Mouse (Mus musculus) T-helper 1 cell (primary cell): ENCODE data around the gene Cenpm.

Experiments used
- in situ Hi-C: fragments of 300-600 bp; cut with MboI, MseI; formaldehyde crosslinking; loops from one replicate; pipeline ENCODE4 v1.15.1; 2025; ENCODE audit warnings: high pct_unique_total_duplicates

The Cenpm gene

DNA sequence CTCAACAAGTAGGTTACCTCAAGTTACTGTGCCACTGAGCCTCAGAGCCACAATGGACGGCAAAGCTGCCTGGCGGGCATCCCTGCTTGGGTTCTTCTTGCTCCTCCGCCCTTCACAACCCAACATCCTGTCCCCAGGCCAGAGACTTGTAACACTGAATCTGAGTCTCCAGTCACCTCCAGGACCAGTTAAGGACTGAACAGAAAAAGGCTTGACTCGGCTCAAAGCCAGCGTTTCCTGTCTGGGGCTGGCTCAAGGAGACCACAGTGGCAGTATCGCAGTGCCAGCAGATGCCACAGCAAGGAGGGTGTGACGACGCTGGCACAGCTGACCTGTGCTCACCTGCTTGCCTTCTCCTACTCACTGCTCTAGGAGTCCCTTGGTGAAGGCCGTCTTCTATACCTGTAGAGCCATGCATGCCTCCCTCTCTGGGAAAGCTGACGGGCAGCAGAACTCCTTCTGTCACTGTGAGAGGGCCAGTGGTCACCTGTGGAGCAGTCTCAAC lies 47.2 kb downstream of the Cenpm start:
- in situ Hi-C loops = no loop called here

DNA sequence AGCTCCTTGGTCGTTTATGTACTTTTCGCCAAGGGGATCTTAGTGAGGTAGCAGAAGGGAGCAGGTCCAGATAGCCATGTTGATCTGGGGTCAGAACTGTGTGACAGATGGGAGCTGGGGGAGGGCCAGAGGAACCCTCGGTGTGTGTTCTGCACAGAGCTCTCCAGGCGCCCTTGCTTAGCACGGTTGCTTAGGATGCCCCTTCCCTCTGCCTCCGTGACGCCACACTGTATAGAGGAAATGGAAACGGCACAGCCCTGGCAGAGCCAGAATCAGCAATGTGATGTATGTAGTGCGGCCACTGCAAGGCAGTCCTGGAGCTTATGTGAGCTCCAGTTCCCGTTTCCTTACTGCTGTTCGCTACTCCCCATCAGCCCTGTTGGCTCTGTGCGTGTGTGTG lies 48.2 kb downstream of the Cenpm start:
- in situ Hi-C loops = no loop called here

DNA sequence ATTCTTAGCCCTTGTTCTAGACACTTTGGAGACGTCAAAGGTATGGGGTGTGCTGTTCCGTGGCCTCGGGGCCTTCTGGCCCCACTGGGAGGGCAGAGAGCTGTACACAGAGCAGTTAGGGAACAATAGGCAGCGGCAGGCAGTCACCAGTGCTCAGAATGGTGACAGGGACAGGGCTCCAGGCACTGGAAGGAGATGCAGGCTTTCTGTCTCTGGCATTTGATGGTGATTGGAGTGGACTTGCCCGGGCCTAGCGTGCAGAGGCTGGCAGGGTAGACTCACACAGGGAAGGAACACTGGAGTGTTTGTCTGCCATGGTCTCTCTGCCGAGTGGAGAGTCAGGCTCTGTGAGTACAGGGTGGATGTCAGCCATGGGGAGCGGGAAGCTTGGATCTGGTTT lies 51.9 kb downstream of the Cenpm start:
- in situ Hi-C loops = no loop called here

DNA sequence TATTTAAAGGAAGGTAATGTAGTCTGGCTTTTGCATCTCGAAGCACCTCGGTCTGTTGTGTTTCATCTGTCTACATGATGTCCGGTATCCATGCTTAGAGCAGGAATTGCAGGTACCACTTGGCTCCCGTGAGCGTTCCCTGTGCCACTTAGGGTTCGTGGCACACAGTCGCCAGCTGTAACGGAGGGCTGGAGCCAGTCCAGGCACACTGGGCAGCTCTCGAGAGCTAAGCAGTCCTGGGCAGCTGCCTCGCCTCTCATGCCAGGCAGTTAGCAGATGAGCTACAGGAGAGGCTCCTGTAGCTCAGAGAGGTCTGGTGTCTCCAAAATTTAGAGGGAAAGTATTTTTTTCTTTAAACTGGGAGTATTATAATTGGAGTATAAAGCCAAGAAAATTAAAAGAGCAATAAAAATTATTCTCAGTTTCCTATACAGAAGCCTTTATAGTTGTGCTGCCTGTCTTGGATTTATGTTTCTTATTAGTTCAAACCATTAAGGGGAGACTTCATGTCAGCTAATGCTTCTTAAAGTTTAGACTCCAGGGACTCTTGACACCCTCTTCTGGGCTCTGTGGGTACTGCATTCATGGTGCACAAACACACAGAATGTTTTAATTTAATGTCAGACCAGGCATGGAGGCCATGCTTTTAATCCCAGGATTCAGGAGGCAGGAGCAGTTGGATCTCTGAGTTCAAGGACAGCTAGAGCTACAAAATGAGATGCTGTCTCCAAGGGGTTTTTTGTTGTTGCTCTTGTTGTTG lies 55.9 kb downstream of the Cenpm start:
- in situ Hi-C loops = no loop called here

DNA sequence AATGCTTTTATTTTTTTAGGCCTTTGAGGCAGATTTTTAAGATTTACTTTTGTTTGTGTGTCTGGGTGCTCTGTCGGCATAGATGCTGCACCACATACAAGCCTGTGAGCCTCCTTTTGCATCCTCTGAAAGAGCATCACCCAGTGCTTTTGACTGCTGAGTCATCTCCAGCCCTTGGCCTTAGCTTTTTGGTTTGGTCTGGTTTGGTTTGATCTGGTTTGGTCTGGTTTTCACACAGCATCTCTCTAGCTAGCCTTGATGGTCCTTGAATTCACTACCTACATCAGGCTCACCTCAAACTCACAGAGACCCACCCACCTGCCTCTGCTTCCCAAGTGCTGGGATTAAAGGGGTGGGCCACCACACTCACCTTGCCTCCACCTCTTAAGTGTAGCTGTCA lies 56.6 kb downstream of the Cenpm start:
- in situ Hi-C loops = no loop called here

DNA sequence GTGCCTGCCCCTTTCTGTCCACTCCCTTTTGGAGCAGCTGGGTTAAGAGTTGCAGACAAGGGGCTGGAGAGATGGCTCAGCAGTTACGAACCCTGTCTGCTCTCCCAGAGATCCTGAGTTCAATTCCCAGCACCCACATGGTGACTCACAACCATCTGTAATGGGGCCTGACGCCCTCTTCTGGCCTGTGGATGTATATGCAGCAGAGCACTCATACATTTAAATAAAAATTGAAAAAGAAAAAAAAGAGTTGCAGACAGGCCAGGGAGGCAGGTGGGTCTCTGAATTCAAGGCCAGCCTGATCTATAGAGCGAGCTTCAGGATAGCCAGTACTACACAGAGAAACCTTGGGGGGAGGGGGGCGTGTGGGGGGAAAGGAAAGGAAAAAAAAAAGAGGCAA lies 57.1 kb downstream of the Cenpm start:
- in situ Hi-C loops = no loop called here

DNA sequence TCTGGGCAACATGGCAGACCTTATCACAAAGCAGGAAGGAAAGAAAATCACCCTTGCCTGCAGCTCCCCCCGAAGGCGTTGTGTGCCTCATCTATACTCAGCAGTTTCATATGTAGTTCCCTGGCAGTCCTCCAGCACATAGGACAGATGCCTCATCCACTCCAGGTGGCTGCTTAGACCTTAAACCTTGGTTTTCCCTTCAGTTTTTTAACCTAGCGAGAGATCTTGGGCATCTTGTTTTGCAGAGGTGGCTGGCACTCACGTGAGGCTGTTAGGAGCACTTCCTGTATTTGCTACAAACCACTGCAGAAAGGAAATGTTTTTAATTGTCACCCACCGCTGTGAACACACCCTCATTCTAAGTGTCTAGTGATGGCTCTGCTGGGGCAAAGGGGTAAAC lies 57.6 kb downstream of the Cenpm start:
- in situ Hi-C loops = no loop called here

DNA sequence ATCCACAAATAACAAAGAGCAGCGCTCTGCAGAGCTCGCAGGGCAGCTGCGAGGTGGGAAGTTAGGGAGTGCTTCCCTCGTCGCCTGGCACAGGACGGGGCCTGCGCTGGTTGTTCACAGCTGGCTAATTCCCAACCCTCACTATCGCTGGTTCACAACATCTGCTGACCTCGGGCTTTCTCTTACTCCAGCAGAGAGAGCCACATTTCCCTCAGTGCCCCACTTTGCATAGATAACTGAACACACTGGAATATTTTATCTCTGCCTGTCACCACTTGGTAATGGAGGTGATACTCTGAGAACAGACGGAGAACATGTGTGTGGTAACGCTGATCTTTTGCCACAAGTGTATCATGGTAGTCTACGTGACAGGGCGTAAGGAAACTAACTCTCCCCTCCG lies 58.4 kb downstream of the Cenpm start:
- in situ Hi-C loops = no loop called here

DNA sequence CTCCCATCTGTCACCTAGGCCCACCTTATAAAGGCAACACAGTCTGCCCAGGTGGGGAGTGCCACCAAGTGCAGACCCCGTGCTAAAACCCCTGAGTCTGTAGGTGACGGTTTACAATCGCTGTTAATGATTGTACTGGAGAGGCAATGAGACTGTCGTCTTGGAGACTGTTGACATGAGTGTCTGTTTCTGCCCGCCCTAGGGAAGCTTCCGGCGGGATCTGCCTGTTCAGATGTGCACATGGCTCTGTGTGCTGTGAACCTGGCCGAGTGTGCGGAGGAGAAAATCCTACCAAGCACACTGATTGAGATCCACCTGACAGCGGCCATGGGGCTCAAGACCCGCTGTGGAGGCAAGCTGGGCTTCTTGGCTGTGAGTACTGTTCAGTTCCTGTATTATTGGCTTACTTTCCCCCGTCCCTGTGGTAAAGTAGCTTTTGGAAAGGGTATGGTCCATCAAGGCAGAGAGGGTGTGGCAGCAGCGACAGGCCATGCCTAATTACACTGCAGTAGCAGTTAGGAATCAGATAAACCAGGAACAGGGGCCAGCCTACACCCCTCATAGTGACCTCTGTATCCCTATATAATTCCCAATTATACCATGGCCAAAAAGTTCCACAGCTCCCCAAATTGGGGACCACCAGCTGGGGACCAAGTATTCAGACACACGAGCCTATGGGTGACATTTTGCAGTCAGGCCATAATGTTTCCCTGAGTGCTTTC lies 59.3 kb downstream of the Cenpm start:
- in situ Hi-C loops = no loop called here

DNA sequence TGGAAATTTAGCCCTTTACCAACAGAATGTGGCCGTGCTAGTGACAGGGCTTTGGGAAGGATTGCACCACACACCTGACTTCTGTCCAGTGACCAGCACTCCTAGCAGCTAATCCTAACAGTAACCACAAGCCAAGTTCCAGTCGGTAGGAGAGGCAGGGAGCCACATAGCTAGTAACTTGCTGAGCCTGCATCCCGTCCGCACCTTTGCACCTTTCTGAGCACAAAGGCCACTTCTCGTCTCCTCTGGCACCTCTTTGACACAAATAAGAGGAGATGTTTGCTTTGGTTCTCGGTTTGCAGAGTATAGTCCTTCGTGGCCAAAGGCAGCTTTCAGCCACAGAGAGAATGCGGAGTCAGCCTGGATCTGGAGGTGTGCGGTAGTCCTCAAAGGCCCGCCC lies 59.9 kb downstream of the Cenpm start:
- in situ Hi-C loops = no loop called here

DNA sequence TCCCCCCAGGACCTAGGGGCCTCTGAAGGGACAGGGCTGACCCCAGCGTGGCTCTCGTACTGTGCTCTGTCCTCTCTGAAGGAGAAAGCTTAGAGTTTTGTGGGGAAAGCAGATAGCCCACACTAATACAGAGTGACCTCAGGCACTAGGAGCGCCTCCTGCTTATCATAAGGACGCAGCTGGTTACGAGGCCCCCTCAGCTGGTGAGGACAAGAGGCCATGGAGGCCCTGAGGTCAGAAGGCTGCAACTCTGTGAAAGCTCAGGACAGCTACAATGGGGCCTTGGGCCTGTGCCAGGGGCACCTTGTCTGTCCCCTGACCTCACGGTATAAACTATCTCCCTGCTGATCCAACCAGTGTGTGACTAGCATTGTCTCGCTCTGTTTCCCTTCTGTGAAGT lies 60.4 kb downstream of the Cenpm start:
- in situ Hi-C loops = no loop called here
